Mouse (Mus musculus): ENCODE measurements around the gene Capn15.

GRCm38 (mm10) chr17:25979829-25980738 lies 5.5 kb downstream of the Capn15 start:
- TF ChIP-seq MEF2A (IDR thresholded peaks at IDR 0.05; ENCODE audit: extremely low read depth, insufficient replicate concordance, low read depth, low read length, poor library complexity, severe bottlenecking) (no peak), MAFK (IDR thresholded peaks at IDR 0.05; ENCODE audit: borderline replicate concordance, low read depth, low read length) (no peak), CTCF (IDR thresholded peaks at IDR 0.05 in 2 of 3, conservative IDR thresholded peaks at IDR 0.05 in 1 of 3; ENCODE audit: control insufficient read depth in 1 of 3, insufficient read depth in 1 of 3, low read depth in 2 of 3, low read length in 3 of 3, poor library complexity in 1 of 3, severe bottlenecking in 1 of 3) (no peak), E2F4 (IDR thresholded peaks at IDR 0.05; ENCODE audit: borderline replicate concordance, low read depth, low read length) (no peak), POLR2A (IDR thresholded peaks at IDR 0.05; ENCODE audit: control insufficient read depth in 1 of 2, insufficient read depth in 1 of 2, low read depth in 1 of 2, low read length in 2 of 2, poor library complexity in 1 of 2) (no peak)

All from MEL (cell line).